Mouse (Mus musculus): ENCODE data around the gene Hoxb6.

Gene Hoxb6

DNA sequence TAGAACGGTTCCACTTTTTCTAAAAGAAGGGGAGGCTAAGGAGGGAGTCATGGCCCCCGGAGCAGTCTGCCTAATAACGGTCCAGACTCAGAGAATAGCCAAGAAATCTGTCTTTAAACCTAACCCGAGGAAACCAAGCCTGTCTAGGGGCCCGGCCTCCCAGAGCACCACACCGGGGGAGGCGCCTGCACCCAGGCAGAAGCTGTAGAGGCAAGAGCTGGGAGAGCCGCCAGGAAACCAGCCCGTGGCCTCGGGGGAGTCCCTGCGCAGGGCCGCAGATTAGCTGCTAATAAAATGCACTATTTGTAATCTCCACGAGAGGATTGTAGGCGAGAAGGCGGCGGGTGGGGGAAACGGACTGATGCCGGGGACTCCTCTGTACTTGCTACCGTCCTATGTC lies 22.4 kb upstream of the Hoxb6 start:
- DNase-seq (ENCODE audit: low read depth, low spot score): no peak

DNA sequence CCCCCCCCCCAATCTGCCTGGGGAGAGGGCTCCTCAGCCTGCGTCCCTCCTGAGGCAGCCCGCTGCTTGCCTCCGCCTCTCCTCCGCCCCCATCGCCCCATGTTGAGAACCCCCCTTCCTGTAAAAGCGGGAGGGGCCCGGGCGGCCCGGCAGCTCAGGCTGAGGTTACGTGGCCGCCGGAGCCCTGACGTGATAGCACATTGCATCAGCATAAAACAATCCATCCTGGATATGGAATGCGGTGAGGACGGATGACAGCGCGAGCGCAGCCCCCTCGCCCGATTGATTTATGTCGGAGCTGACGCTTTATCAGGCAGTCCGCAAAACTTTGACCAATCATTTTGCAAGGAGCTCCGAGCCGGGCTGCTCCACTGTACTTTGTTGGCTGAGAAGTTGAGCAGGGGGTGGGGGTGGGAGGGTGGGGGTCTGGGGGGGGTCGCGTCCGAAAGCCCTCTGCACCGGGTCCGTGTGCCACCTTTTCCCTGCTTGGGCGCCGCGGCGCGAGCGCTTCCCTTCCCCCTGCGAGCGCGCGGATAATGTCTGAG lies 21.2 kb upstream of the Hoxb6 start, which contains the start of gene Hoxb9:
TSS of gene Hoxb9 (plus strand) at position 462 of the 545 bp plus-strand sequence.
- DNase-seq (ENCODE audit: low read depth, low spot score): no peak

DNA sequence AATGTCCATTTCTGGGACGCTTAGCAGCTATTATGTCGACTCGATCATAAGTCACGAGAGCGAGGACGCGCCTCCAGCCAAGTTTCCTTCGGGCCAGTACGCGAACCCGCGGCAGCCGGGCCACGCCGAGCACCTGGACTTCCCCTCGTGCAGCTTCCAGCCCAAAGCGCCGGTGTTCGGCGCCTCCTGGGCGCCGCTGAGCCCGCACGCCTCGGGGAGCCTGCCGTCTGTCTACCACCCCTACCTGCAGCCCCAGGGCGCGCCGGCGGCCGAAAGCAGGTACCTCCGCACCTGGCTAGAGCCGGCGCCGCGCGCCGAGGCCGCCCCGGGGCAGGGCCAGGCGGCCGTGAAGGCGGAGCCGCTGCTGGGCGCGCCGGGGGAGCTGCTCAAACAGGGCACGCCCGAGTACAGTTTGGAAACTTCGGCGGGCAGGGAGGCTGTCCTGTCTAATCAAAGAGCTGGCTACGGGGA lies 20.7 kb upstream of the Hoxb6 start:
- DNase-seq (ENCODE audit: low read depth, low spot score): no peak

- no peak for DNase-seq (ENCODE audit: low read depth, low spot score)
Measured at GRCm38 (mm10) chr11:96272024-96272921, 20.0 kb upstream of the Hoxb6 start.

DNA sequence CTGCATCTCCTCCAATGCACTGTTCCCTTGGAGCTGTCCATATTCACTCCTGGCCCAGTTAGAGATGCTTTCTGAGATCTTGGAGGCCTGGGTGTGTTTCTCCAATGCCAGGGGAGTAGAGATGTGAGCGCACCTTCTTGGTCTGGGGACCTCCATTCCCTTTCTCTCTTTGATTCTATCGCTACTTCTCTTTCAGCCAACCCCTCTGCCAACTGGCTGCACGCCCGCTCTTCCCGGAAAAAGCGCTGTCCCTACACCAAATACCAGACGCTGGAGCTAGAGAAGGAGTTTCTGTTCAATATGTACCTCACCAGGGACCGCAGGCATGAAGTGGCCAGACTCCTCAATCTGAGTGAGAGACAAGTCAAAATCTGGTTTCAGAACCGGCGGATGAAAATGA lies 17.8 kb upstream of the Hoxb6 start:
- DNase-seq (ENCODE audit: low read depth, low spot score): no peak

DNA sequence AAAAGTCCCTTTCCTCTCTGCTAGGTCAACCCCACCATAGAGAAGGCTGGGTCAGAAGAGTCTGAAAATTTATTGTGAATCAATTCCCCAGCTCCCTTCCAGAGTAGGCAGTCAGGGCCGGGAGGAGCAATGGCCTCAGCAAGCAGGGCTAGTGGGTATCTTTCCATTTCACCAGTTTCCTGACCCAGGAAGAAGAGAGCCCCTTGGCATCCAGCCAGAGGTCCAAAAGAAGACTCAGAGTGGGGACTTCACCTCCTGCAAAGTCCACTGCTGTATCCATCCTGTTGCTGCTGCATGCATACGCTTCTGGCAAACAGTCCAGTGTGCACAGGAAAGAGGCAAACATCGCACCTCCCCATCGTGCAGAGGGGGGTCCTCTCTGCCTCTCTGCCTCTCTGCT lies 16.4 kb upstream of the Hoxb6 start:
- no peak for DNase-seq (ENCODE audit: low read depth, low spot score)

- DNase-seq (ENCODE audit: low read depth, low spot score): no peak
Measured at GRCm38 (mm10) chr11:96277151-96278044, 14.9 kb upstream of the Hoxb6 start.

- DNase-seq (ENCODE audit: low read depth, low spot score): no peak
Measured at GRCm38 (mm10) chr11:96278324-96278723, 14.0 kb upstream of the Hoxb6 start.

- DNase-seq (ENCODE audit: low read depth, low spot score): peak; percentile 71
Measured at GRCm38 (mm10) chr11:96278773-96279172, 13.5 kb upstream of the Hoxb6 start.

- no peak for DNase-seq (ENCODE audit: low read depth, low spot score)
Measured at GRCm38 (mm10) chr11:96279421-96280233, 12.6 kb upstream of the Hoxb6 start.

DNA sequence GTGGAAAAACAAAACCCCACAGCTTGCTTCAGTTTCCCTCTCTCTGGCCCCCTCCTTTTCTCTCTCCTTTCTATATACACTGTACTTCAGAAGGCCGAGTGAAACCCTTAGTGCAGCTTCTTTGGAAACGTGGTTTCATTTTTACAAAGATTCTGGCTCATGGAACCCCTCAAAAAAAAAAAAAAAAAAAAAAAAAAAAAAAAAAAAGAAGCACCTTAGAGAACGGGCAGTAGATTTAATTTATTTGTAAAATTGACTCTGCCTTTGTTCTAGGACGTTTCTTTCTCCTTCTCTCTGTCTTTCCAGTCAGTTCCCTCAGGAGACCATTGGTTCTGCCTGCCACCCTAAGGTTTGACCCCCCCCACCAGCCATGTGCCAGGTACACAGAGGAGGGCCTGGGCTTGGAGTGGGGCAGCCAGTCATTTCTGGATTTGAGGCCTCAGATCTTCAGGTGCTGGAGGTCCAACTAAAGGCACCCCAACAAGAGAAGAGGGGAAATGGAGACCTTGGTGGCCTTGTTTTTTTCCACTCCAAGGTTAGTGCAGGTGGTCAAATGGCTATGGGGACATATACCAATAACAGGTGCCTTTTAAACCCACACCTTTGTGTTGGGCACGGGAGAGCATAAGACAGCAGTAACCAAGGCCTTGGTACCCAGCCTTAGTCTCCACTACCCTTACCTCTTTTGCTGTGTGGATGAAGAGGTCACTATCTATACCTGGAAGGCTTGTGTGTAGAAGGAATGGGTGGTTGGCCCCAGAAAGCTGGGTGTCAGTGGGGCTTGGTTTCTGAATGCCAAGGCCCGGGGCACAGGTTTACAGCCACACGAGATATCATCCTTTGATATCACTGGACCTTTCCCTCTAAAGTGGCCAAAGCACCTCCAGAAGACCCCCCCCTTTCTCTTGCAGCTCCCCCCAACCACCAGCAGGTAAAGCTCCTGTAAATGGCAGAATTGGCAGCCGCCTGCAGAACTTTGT lies 11.6 kb upstream of the Hoxb6 start:
- DNase-seq (ENCODE audit: low read depth, low spot score): no peak

- no peak for DNase-seq (ENCODE audit: low read depth, low spot score)
Measured at GRCm38 (mm10) chr11:96281396-96281795, 10.9 kb upstream of the Hoxb6 start.

- DNase-seq (ENCODE audit: low read depth, low spot score): no peak
Measured at GRCm38 (mm10) chr11:96281855-96282570, 10.3 kb upstream of the Hoxb6 start, which contains the start of gene Hoxb8. Gene Hoxb8 (plus strand): TSS chr11:96281905.

DNA sequence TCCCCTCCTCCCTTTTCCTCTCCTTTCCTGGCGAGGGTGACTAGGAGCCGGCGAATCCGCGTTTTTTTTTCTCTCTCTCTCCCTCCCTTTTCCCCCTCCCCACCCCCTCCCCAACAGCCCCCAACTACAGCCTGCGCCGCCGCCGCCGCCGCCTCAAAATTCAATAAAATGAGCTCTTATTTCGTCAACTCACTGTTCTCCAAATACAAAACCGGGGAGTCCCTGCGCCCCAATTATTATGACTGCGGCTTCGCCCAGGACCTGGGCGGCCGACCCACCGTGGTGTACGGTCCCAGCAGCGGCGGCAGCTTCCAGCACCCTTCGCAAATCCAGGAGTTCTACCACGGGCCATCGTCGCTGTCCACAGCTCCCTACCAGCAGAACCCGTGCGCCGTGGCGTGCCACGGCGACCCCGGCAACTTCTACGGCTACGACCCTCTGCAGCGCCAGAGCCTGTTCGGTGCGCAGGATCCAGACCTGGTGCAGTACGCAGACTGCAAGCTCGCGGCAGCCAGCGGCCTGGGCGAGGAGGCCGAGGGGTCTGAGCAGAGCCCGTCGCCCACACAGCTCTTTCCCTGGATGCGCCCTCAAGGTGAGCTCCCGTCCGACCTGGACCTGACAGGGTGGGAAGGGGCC lies 9.4 kb upstream of the Hoxb6 start:
- no peak for DNase-seq (ENCODE audit: low read depth, low spot score)

DNA sequence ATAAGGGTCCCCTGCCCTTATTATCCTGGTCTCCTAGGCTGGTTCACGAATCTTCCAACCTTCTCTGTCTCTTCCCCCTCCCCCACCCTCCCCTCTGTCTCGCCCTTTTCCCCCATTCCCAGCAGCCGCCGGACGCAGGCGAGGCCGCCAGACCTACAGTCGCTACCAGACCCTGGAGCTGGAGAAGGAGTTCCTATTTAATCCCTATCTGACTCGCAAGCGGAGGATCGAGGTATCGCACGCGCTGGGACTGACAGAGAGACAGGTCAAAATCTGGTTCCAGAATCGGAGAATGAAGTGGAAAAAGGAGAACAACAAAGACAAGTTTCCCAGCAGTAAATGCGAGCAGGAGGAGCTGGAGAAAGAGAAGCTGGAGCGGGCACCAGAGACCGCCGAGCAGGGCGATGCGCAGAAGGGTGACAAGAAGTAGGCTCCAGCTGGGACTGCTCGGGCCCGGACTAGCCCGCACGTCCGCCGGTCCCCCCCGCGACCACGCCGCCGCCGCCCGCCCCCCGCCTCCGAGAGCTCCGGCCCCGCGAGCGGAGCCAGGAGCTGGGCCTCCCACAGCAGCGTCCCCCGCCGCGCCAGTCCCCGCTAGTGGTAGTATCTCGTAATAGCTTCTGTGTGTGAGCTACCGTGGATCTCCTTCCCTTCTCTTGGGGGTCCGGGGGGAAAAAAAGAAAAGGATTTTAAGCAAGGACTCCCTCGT lies 8.1 kb upstream of the Hoxb6 start:
- no peak for DNase-seq (ENCODE audit: low read depth, low spot score)

- no peak for DNase-seq (ENCODE audit: low read depth, low spot score)
Measured at GRCm38 (mm10) chr11:96284774-96285734, 7.2 kb upstream of the Hoxb6 start.
